8 mouse cellular contexts compared by ENCODE assay signal in the genomic region with DNA sequence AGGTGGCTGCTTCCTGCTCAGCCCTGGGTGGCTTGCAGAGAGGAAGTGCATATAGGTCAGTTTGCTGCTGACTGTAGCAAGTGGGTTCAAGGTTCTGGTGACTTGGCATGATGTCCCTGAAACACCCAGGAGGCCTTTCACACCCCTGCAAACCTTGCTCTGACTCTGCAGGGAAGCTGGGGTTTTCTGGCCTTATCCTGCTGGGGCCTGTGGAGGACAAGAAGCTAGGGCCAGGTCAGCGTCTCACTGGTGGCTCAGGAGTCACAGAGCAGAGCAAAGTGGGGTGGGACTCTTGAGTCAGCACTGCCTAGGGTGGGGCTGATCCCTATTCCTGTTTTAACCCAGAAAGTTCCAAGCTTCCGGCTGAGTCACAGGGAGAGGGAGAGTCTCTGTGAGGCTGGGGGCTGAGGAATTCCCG. TPM values are rescaled to one million over a fixed set of nuclear protein-coding genes. Genes with fewer than 3 reads are reported as not detected.
DNase-seq lines count a peak whose midpoint lies in the region; ATAC-seq lines count a peak whose summit lies in the region.

No protein-coding gene starts in this region.

- no peak overlapping the region for H3K4me2 ChIP-seq in embryonic facial prominence, embryonic 12.5 days (replicated peaks)
- H3K4me2 ChIP-seq in limb, embryonic 11.5 days (ENCODE audit: low read depth, severe bottlenecking), result no peak overlapping the region

- H3K9ac ChIP-seq in embryonic facial prominence, embryonic 12.5 days, result peak overlapping the region; percentile 7; the same call in 1 of the 2 replicates
- H3K9ac ChIP-seq in limb, embryonic 11.5 days (ENCODE audit: low read length), result no peak overlapping the region

- H3K4me3 ChIP-seq in embryonic facial prominence, embryonic 12.5 days, result no peak overlapping the region
- no peak overlapping the region for H3K4me3 ChIP-seq in limb, embryonic 11.5 days (ENCODE audit: low read depth, low read length)

- DNase-seq in adrenal gland, adult 2 months, result peak; percentile 81
- DNase-seq in adrenal gland, postnatal 4 days (ENCODE audit: low spot score in 2 of 2), result no peak
- DNase-seq in 3134 (ENCODE audit: extremely low read depth, insufficient read length, low spot score), result peak; percentile 51
- no peak for DNase-seq in limb, embryonic 11.5 days (ENCODE audit: low spot score)
- DNase-seq in testis, postnatal 10 days (ENCODE audit: low spot score), result no peak
- no peak for DNase-seq in Muller cell, postnatal 12 days (ENCODE audit: inconsistent ontology term)

- ATAC-seq in embryonic facial prominence, embryonic 12.5 days (ENCODE audit: insufficient number of reproducible peaks, insufficient read depth, low FRiP score, low TSS enrichment), result no peak
- no peak for ATAC-seq in limb, embryonic 11.5 days (ENCODE audit: insufficient number of reproducible peaks, low FRiP score, low TSS enrichment, low read depth)
- no peak for ATAC-seq in inflammation-experienced regulatory T-cells, adult 6 months

- WGBS in embryonic facial prominence, embryonic 12.5 days, result 69% methylated on average over 3 of the region's 3 CpGs
- 64% methylated on average over 3 of the region's 3 CpGs for WGBS in limb, embryonic 11.5 days

- no peaks in the 10 kb centered on the region for H3K9me3 ChIP-seq in embryonic facial prominence, embryonic 12.5 days
- no peaks in the 10 kb centered on the region for H3K9me3 ChIP-seq in limb, embryonic 11.5 days (ENCODE audit: control insufficient read depth, low read length)

- H3K4me1 ChIP-seq in embryonic facial prominence, embryonic 12.5 days, result peaks cover 14% of the 10 kb centered on the region; the same call in 1 of the 2 replicates
- H3K4me1 ChIP-seq in limb, embryonic 11.5 days (ENCODE audit: control insufficient read depth, insufficient read depth, low read length), result peaks cover 3% of the 10 kb centered on the region; the same call in 1 of the 2 replicates

- peak overlapping the region; percentile 73; the same call in 1 of the 2 replicates for H3K27ac ChIP-seq in embryonic facial prominence, embryonic 12.5 days
- 0 out of 2 replicates have a peak overlapping the region, but pooled peaks have one; percentile 30 for H3K27ac ChIP-seq in limb, embryonic 11.5 days (replicated peaks; ENCODE audit: low read depth, low read length)

- no peaks in the 10 kb centered on the region for H3K27me3 ChIP-seq in embryonic facial prominence, embryonic 12.5 days
- no peaks in the 10 kb centered on the region for H3K27me3 ChIP-seq in limb, embryonic 11.5 days (ENCODE audit: control insufficient read depth, insufficient read depth, low read length)

- no peaks in the 10 kb centered on the region for H3K36me3 ChIP-seq in embryonic facial prominence, embryonic 12.5 days
- H3K36me3 ChIP-seq in limb, embryonic 11.5 days (ENCODE audit: control insufficient read depth, insufficient read depth, low read length), result no peaks in the 10 kb centered on the region

RNA-seq across cellular contexts. Expression of a gene that starts 20.7 kb away (rescaled TPM):
- total RNA-seq in adrenal gland, adult 2 months (2021), result 10 to 100 TPM; 57.7 to 66.4 TPM
- polyA plus RNA-seq in adrenal gland, adult 2 months (2012; rRNA removed), result 55.1 and 65.8 TPM in 2 replicates
- 10 to 100 TPM; 62.1 to 66.9 TPM for total RNA-seq in adrenal gland, postnatal 4 days (2021)
- 14.6 and 14.9 TPM in 2 replicates for polyA plus RNA-seq in embryonic facial prominence, embryonic 12.5 days (2016; fragmentation: Nextera tagmentation; extraction: Ambion mirVana)
- polyA plus RNA-seq in limb, embryonic 11.5 days (2014; fragmentation: Nextera tagmentation; extraction: Ambion mirVana), result 8.3 and 9.0 TPM in 2 replicates
- 10 to 100 TPM; 17.4 to 22.3 (median 18.0) TPM for polyA plus RNA-seq in inflammation-experienced regulatory T-cells, adult 6 months (2017; shearing (Covaris generic))

RNA-seq across cellular contexts. Expression of a gene that starts 25.3 kb away (rescaled TPM):
- 10 to 100 TPM; 66.7 to 75.3 TPM for total RNA-seq in adrenal gland, adult 2 months (2021)
- 110 and 126 TPM in 2 replicates for polyA plus RNA-seq in adrenal gland, adult 2 months (2012; rRNA removed)
- 10 to 100 TPM; 50.5 to 52.1 TPM for total RNA-seq in adrenal gland, postnatal 4 days (2021)
- 54.2 and 56.0 TPM in 2 replicates for polyA plus RNA-seq in embryonic facial prominence, embryonic 12.5 days (2016; fragmentation: Nextera tagmentation; extraction: Ambion mirVana)
- 55.5 and 60.8 TPM in 2 replicates for polyA plus RNA-seq in limb, embryonic 11.5 days (2014; fragmentation: Nextera tagmentation; extraction: Ambion mirVana)
- polyA plus RNA-seq in inflammation-experienced regulatory T-cells, adult 6 months (2017; shearing (Covaris generic)), result 100 to 1,000 TPM in 1 of 3 experiments, 10 to 100 TPM in 2; 97.8 to 140 (median 99.4) TPM

RNA-seq across cellular contexts. Expression of a gene that starts 25.3 kb away (rescaled TPM):
- total RNA-seq in adrenal gland, adult 2 months (2021), result 1 to 10 TPM; 3.6 to 4.6 TPM
- polyA plus RNA-seq in adrenal gland, adult 2 months (2012; rRNA removed), result 2.6 and 2.9 TPM in 2 replicates
- 1 to 10 TPM; 5.0 to 5.1 TPM for total RNA-seq in adrenal gland, postnatal 4 days (2021)
- 3.7 and 4.0 TPM in 2 replicates for polyA plus RNA-seq in embryonic facial prominence, embryonic 12.5 days (2016; fragmentation: Nextera tagmentation; extraction: Ambion mirVana)
- 4.6 and 4.8 TPM in 2 replicates for polyA plus RNA-seq in limb, embryonic 11.5 days (2014; fragmentation: Nextera tagmentation; extraction: Ambion mirVana)
- 10 to 100 TPM in 1 of 3 experiments, 1 to 10 TPM in 2; 5.7 to 10.3 (median 6.7) TPM for polyA plus RNA-seq in inflammation-experienced regulatory T-cells, adult 6 months (2017; shearing (Covaris generic))

RNA-seq across cellular contexts. Expression of a gene that starts 38.9 kb away (rescaled TPM):
- total RNA-seq in adrenal gland, adult 2 months (2021), result 1 to 10 TPM in 1 of 2 experiments, under 1 TPM in 1; 0.89 to 1.2 TPM
- polyA plus RNA-seq in adrenal gland, adult 2 months (2012; rRNA removed), result 0.66 TPM in 2 replicates
- total RNA-seq in adrenal gland, postnatal 4 days (2021), result 1 to 10 TPM; 3.2 to 4.5 TPM
- polyA plus RNA-seq in embryonic facial prominence, embryonic 12.5 days (2016; fragmentation: Nextera tagmentation; extraction: Ambion mirVana), result 0.59 and 1.2 TPM in 2 replicates
- 0.30 and 0.91 TPM in 2 replicates for polyA plus RNA-seq in limb, embryonic 11.5 days (2014; fragmentation: Nextera tagmentation; extraction: Ambion mirVana)
- not detected for polyA plus RNA-seq in inflammation-experienced regulatory T-cells, adult 6 months (2017; shearing (Covaris generic))

RNA-seq across cellular contexts. Expression of a gene that starts 53.7 kb away (rescaled TPM):
- total RNA-seq in adrenal gland, adult 2 months (2021), result 10 to 100 TPM; 35.7 to 50.1 TPM
- polyA plus RNA-seq in adrenal gland, adult 2 months (2012; rRNA removed), result 38.7 and 45.6 TPM in 2 replicates
- 10 to 100 TPM; 52.0 to 58.2 TPM for total RNA-seq in adrenal gland, postnatal 4 days (2021)
- polyA plus RNA-seq in embryonic facial prominence, embryonic 12.5 days (2016; fragmentation: Nextera tagmentation; extraction: Ambion mirVana), result 56.2 and 59.6 TPM in 2 replicates
- 47.4 and 49.0 TPM in 2 replicates for polyA plus RNA-seq in limb, embryonic 11.5 days (2014; fragmentation: Nextera tagmentation; extraction: Ambion mirVana)
- polyA plus RNA-seq in inflammation-experienced regulatory T-cells, adult 6 months (2017; shearing (Covaris generic)), result 10 to 100 TPM; 25.0 to 31.5 (median 26.9) TPM

Comparison
In these comparisons a context has a peak if more than half of its experiments do, and no peak if none do; other contexts are left out.
1. DNase-seq: peak in adrenal gland, adult 2 months (single experiment) and 3134 (single experiment); none in adrenal gland, postnatal 4 days (0 of 2), limb, embryonic 11.5 days (single experiment), testis, postnatal 10 days (single experiment) and Muller cell, postnatal 12 days (single experiment).